ENCODE assay signal across 16 mouse cellular contexts in genomic region chr14:30354761-30355160, GRCm38 (mm10).
DNase-seq lines count a peak whose midpoint lies in the region; ATAC-seq lines count a peak whose summit lies in the region.
"Had no signal": no experiment of that assay in that cellular context is flagged by ENCODE, and none has a peak within 500 bp of the region (broad histone marks: within the 10 kb centered on the region; RNA-seq: fewer than 3 reads in every experiment).

No protein-coding gene starts in this region.

- H3K4me3 ChIP-seq in hindbrain, embryonic 11.5 days (ENCODE audit: low read depth, low read length): no peak overlapping the region
- no peak overlapping the region for H3K4me3 ChIP-seq in hindbrain, embryonic 10.5 days
- H3K4me3 ChIP-seq in embryonic facial prominence, embryonic 14.5 days (ENCODE audit: low read depth, low read length): no peak overlapping the region
- H3K4me3 ChIP-seq in hindbrain, embryonic 12.5 days: no peak overlapping the region
- H3K4me3 ChIP-seq in midbrain, embryonic 15.5 days: 0 out of 2 replicates have a peak overlapping the region, but pooled peaks have one; percentile 61
- H3K4me3 ChIP-seq: erythroblast, embryonic 14.5 days had no signal

- no peak overlapping the region for H3K9ac ChIP-seq in hindbrain, embryonic 11.5 days (ENCODE audit: low read depth, low read length)
- H3K9ac ChIP-seq in embryonic facial prominence, embryonic 14.5 days (ENCODE audit: low read depth, low read length): no peak overlapping the region
- no peak overlapping the region for H3K9ac ChIP-seq in hindbrain, embryonic 12.5 days
- no peak overlapping the region for H3K9ac ChIP-seq in midbrain, embryonic 15.5 days
- H3K9ac ChIP-seq: liver, embryonic 13.5 days; stomach, embryonic 15.5 days had no signal

- DNase-seq in hindbrain, embryonic 11.5 days (ENCODE audit: low spot score): peak; percentile 10
- DNase-seq in hindbrain, embryonic 10.5 days (ENCODE audit: low spot score): no peak
- DNase-seq in embryonic facial prominence, embryonic 14.5 days (ENCODE audit: low spot score): no peak
- DNase-seq in cerebellum, adult 9-11 months: no peak
- no peak for DNase-seq in cerebellum, adult 11-12 months
- DNase-seq: adrenal gland, adult 2 months; cerebellum, adult 18-20 months; liver, embryonic 13.5 days; lung, postnatal 10 days; thymus, postnatal 36 days had no signal

- ATAC-seq in hindbrain, embryonic 11.5 days (ENCODE audit: low FRiP score): no peak
- no peak for ATAC-seq in embryonic facial prominence, embryonic 14.5 days (ENCODE audit: low read depth)
- no peak for ATAC-seq in hindbrain, embryonic 12.5 days (ENCODE audit: low FRiP score)
- ATAC-seq in midbrain, embryonic 15.5 days (replicated peaks): no peak
- ATAC-seq: CD4-positive, CD25-positive, alpha-beta regulatory T cell, adult 4 months had no signal

- no peaks in the 10 kb centered on the region for H3K36me3 ChIP-seq in hindbrain, embryonic 11.5 days (ENCODE audit: control insufficient read depth, insufficient read depth, low read length)
- no peaks in the 10 kb centered on the region for H3K36me3 ChIP-seq in hindbrain, embryonic 10.5 days
- no peaks in the 10 kb centered on the region for H3K36me3 ChIP-seq in embryonic facial prominence, embryonic 14.5 days (ENCODE audit: control insufficient read depth, insufficient read depth, low read length)
- H3K36me3 ChIP-seq in hindbrain, embryonic 12.5 days: no peaks in the 10 kb centered on the region
- no peaks in the 10 kb centered on the region for H3K36me3 ChIP-seq in midbrain, embryonic 15.5 days (replicated peaks)
- H3K36me3 ChIP-seq: liver, embryonic 13.5 days; stomach, embryonic 15.5 days had no signal

- H3K9me3 ChIP-seq in hindbrain, embryonic 11.5 days (ENCODE audit: control insufficient read depth, low read length): no peaks in the 10 kb centered on the region
- H3K9me3 ChIP-seq in hindbrain, embryonic 10.5 days: no peaks in the 10 kb centered on the region
- no peaks in the 10 kb centered on the region for H3K9me3 ChIP-seq in embryonic facial prominence, embryonic 14.5 days (ENCODE audit: control insufficient read depth, low read length)
- no peaks in the 10 kb centered on the region for H3K9me3 ChIP-seq in hindbrain, embryonic 12.5 days (replicated peaks)
- no peaks in the 10 kb centered on the region for H3K9me3 ChIP-seq in midbrain, embryonic 15.5 days
- H3K9me3 ChIP-seq: liver, embryonic 13.5 days; megakaryocyte, embryonic 14.5 days; stomach, embryonic 15.5 days had no signal

- H3K4me2 ChIP-seq in hindbrain, embryonic 11.5 days (replicated peaks; ENCODE audit: low read depth, low read length): no peak overlapping the region
- H3K4me2 ChIP-seq in embryonic facial prominence, embryonic 14.5 days (ENCODE audit: low read depth, low read length): peak overlapping the region; percentile 95; the same call in 1 of the 2 replicates
- peak overlapping the region; percentile 73; the same call in 1 of the 2 replicates for H3K4me2 ChIP-seq in hindbrain, embryonic 12.5 days (replicated peaks)
- peak overlapping the region; percentile 82 for H3K4me2 ChIP-seq in midbrain, embryonic 15.5 days
- H3K4me2 ChIP-seq: liver, embryonic 13.5 days had no signal

- H3K27ac ChIP-seq in hindbrain, embryonic 11.5 days (ENCODE audit: low read depth, low read length): no peak overlapping the region
- no peak overlapping the region for H3K27ac ChIP-seq in hindbrain, embryonic 10.5 days
- no peak overlapping the region for H3K27ac ChIP-seq in embryonic facial prominence, embryonic 14.5 days (replicated peaks; ENCODE audit: low read depth, low read length)
- H3K27ac ChIP-seq in hindbrain, embryonic 12.5 days: no peak overlapping the region
- peak overlapping the region; percentile 82 for H3K27ac ChIP-seq in midbrain, embryonic 15.5 days
- H3K27ac ChIP-seq: liver, embryonic 13.5 days had no signal

- H3K27me3 ChIP-seq in hindbrain, embryonic 11.5 days (ENCODE audit: control insufficient read depth, insufficient read depth, low read length): peaks cover 16% of the 10 kb centered on the region; the same call in 1 of the 2 replicates
- peaks cover 53% of the 10 kb centered on the region for H3K27me3 ChIP-seq in hindbrain, embryonic 10.5 days (ENCODE audit: insufficient read depth, poor library complexity, severe bottlenecking)
- no peaks in the 10 kb centered on the region for H3K27me3 ChIP-seq in embryonic facial prominence, embryonic 14.5 days (replicated peaks; ENCODE audit: control insufficient read depth, insufficient read depth, low read length)
- peaks cover 32% of the 10 kb centered on the region for H3K27me3 ChIP-seq in hindbrain, embryonic 12.5 days
- H3K27me3 ChIP-seq in midbrain, embryonic 15.5 days (replicated peaks): no peaks in the 10 kb centered on the region

- no peaks in the 10 kb centered on the region for H3K4me1 ChIP-seq in hindbrain, embryonic 11.5 days (replicated peaks; ENCODE audit: control insufficient read depth, insufficient read depth, low read length)
- peaks cover 19% of the 10 kb centered on the region for H3K4me1 ChIP-seq in hindbrain, embryonic 10.5 days (replicated peaks)
- H3K4me1 ChIP-seq in embryonic facial prominence, embryonic 14.5 days (ENCODE audit: control insufficient read depth, insufficient read depth, low read length): no peaks in the 10 kb centered on the region
- peaks cover 9% of the 10 kb centered on the region for H3K4me1 ChIP-seq in hindbrain, embryonic 12.5 days
- peaks cover 29% of the 10 kb centered on the region for H3K4me1 ChIP-seq in midbrain, embryonic 15.5 days

- WGBS in hindbrain, embryonic 11.5 days: 53% methylated on average over 3 of the region's 3 CpGs
- WGBS in hindbrain, embryonic 10.5 days: 42% methylated on average over 3 of the region's 3 CpGs
- 41% methylated on average over 3 of the region's 3 CpGs for WGBS in embryonic facial prominence, embryonic 14.5 days
- WGBS in hindbrain, embryonic 12.5 days: 43% methylated on average over 3 of the region's 3 CpGs
- 46% methylated on average over 3 of the region's 3 CpGs for WGBS in midbrain, embryonic 15.5 days
